Mouse (Mus musculus) heart, adult 9 months (tissue): ENCODE measurements around the gene Meis2.
A peak's percentile ranks its signal among the peaks of the same experiment; 100 is the strongest.

ENCODE experiments used
- DNase-seq, 2 experiments: peaks; one replicate each; pipeline ENCODE4 v3.0.0; 2022; ENCODE audit warnings: low spot score in 2 of 2

Meis2 gene

DNA sequence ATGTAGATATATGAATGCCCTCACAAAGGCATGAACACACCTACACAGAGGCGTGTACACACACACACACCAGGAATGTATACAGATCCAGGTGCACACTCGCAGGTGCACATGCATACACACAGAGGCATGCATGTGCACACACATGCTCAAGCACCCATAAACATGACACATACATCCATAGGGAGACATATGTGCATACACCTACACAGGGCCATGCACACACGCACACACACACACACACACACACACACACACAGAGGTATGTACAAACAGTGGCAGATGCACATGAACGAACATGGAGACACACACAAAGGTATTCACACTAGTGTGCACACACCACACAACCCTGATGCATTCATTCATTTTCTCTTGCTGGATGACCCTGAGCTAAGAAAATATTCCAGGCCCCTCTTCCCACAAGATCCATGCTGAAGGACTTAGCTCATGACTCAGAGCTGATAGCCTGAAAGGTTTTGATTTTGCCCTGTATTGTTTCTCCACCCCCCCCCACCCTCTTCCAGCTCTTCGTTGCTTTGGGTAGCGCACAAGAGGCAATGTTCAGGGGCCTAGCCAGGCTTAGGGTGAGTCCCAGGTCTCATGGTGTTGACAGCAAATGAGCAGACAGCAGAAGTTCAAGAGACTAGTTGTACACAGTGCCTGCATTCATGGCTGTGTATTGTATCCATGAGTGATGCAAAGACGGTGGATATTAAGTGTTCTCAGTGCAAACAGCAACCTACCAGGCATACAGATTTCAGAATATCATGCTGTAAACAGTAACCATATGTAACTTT lies 116.8 kb downstream of the Meis2 start:
- no peak for DNase-seq

GRCm38 (mm10) chr2:115947714-115948226 lies 117.9 kb downstream of the Meis2 start:
- no peak for DNase-seq

- DNase-seq: no peak
Measured at GRCm38 (mm10) chr2:115943044-115943443, 122.6 kb downstream of the Meis2 start.

GRCm38 (mm10) chr2:115939849-115940248 lies 125.8 kb downstream of the Meis2 start:
- DNase-seq: no peak

DNA sequence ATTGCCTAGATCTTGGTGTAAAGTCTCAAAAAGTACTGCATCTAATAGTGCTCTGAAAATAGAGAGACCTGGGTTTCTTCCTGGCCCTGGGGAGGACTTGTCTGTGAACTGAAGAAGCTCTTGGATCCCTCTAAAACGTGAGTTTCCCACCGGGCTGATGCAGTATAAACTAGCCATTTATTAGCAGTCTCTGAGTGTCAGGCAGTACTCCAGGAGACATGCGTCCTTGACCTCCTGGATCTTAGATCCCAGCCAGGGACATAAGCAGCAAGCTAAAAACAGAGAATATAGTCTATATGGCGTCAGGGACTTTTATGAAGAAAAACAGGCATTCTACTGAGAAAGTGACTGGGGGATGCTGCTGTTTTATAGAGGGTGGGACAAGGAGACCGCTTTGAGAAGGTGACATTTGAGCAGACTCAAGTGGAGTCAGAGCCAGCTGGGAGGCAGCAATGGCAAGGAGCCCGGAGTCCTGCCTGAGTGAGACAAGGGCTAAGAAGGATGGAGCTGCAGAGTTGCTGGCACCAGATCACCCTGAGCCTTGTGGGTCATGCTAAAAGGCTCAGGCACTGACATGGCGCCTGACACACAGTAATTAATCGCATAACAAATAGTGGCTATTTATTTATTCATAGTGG lies 126.6 kb downstream of the Meis2 start:
- peak; percentile 42 to 65 for DNase-seq

- no peak for DNase-seq
Measured at GRCm38 (mm10) chr2:115938296-115938695, 127.3 kb downstream of the Meis2 start.

DNA sequence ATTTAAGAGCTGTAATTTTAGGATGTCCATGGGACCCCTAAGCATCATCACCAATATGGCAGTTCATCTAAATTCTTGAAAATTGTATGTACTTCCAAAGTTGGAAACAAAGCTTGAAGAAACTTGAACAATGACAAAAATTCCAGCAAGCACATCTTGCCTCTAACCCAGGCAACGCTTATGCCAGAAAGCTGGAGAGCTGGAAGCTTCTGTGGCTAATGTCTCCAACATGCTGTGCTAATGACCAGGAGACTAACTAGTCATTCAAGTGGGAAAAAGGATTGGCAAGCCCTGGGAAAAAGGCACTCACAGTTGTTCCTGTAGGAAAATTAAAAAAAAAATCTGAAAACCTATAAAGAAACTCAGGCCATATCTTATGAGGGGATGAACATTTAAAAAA lies 127.7 kb downstream of the Meis2 start:
- DNase-seq: no peak

DNA sequence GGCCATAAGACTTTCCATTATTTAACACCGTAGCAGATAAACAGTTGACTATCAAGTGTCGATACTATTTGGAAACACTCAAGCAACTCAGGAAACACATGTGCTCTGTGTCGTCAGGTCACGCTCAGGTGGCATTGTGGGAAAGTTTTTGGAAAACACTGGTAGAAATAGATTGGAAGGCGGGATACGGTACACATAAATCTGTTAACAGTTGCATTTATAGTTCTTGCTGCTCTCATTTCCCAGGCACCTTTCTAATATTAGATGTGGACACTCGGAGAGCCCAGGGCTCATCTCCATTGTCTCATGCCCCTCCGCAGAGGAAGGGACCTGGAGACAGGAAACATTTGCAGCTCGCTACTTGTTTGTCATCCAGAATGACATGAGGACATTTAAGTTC lies 128.9 kb downstream of the Meis2 start:
- no peak for DNase-seq

- no peak for DNase-seq
Measured at GRCm38 (mm10) chr2:115934299-115934698, 131.3 kb downstream of the Meis2 start.

DNA sequence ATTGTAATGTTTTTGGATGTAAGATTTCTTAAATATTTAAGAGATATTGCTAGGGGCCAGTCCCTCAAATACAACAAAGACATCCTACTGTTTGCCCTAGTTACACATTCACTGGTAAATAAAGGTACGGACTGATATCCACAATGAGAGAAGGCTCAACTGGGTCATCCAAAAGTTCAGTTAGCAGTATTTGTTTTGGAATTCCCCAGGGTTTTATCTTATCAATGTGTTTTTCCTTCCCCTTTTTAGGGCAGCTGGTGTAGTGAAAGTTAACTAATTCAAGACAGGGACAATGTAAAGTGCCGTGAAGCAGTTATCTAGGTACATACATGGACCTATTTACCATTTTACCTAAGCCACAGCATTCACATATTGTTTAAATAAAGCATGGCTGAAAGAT lies 132.4 kb downstream of the Meis2 start:
- no peak for DNase-seq

DNA sequence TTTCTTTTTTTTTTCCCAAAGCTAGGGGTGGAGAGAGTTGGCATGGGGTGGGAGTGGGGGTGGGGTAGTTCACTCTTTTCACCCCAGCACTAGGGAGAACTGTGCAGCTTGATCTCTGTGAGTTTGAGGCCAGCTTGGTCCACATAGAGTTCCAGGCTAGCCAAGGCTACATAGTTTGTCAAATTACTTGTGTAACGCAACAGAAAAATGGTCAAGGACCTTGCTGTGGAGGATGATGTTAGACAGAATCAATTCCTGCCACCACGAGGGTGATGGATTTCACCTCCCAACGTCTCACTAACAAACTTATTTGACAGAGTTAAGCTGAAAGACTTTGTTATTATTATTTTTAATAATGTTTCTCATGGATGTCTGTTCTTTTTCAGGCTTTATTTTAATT lies 139.9 kb downstream of the Meis2 start:
- no peak for DNase-seq

DNA sequence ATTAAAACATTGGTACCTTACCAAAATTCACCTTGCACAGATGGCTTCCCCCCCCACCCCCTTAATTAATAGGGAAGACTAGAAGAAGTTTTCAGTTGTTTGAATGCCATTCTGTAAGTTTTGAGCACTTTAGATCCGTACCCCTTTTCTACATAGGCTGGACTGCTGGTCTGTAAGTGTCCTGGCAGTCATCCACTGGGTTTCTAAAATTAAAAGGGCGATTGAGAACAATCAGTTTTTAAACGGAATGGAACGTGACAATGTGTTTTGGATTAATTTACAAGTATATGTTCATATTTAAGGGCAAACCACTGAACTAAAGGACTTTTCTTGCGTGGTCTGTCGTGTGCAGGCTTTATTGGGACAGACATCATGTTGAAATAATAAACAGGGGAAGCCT lies 141.2 kb downstream of the Meis2 start:
- DNase-seq: no peak

DNA sequence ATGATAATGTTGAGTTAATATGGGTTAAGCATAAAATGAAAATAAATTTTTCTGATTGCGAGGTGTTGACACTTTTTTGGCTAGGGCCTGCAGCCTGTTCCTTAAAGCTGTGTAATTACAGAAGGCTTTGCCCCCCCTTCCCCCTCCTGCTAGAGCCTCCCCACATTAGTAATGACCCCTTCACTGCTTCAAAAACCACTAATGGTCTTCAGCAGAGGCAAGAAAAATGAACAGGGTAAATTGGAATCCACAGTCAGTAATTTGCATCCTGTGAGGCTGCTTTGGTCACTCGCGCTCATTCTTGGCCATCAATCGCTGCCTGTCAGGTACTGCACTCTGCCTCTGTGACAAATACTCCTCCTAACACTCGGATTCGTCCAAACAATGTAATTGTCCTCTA lies 142.4 kb downstream of the Meis2 start:
- DNase-seq: no peak

DNA sequence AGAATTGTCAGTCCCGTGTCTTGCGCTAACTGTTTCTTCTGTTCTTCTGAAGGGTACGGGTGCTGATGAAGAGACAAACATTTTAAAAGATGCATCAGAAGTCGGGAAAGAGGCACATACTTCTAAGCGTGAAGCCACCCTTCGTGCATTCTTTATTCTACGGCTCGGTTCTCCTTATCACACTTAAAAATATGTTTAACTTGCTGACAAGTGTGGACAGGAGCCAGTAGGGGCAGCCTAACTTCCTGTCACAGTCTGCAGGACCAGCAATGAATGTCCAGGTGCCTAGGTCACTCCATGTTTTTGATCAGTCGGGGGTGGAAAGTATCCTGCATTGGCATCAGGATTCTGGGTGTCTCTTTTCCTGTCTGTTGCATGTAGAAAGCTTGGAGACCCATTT lies 144.0 kb downstream of the Meis2 start:
- no peak for DNase-seq

- no peak for DNase-seq
Measured at GRCm38 (mm10) chr2:115920336-115920951, 145.2 kb downstream of the Meis2 start.

GRCm38 (mm10) chr2:115919141-115920071 lies 146.2 kb downstream of the Meis2 start:
- no peak for DNase-seq

- no peak for DNase-seq
Measured at GRCm38 (mm10) chr2:115918561-115918960, 147.1 kb downstream of the Meis2 start.

- no peak for DNase-seq
Measured at GRCm38 (mm10) chr2:115914539-115914938, 151.1 kb downstream of the Meis2 start.

DNA sequence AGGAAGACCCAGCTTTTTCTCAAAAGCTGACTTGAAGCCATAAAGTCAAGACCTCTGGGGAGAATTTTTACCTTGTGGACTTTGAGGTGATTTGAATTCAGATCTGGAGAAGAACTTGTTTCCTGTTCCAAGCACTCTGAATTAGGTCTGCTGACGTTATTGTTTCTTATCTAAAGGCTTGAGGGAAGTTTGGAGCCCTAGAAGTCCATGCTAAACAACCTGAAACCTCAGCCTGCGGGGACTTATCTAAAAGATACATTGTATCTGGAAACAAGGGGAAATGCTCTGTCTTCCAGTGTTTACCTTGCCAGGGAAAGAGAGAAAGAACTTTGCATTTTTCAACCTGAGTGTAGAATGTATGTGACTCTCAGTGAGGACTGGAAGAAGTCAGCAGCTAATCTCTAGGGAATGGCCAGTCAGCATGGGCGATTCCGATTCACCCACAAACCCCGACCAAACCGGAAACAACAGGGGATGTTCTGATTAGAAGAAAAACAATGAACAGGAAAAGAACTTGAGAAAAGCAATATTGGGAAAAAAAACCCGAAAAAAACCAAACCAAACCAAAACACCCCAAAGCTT lies 152.6 kb downstream of the Meis2 start:
- DNase-seq: no peak

DNA sequence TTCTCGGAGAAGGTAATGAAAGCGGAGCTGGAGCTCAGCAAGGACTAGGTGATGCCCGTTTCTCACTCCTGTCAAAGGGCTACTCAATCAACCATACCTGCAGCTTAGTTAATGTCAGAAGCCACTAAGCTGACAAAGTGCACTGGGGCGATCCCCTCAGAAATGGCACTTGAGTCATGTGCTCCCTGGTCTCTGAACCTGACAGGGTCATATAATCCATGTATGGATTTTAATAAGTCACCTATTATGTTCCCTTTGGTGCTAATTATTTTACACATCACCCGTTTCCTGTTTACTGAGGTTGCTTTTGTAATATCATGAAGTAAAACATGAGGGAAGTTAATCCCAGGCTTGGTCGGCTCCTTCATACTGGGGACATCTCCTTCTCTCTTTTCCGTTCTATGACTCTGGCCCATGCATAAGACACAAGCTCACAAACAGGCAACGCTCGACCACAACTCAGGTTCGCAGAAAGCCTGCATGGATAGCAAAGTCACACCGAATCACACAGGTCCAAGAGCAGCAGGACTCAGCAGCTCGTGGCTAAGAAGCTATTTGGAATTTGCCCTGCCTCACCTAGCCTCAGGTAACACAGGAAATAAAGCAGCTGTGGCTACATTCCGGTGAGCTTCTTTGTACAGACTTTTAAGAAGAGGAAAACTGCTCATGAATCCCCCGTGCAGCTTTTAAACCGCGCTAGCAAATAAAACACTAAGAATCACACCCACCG lies 153.6 kb downstream of the Meis2 start:
- DNase-seq: no peak

DNA sequence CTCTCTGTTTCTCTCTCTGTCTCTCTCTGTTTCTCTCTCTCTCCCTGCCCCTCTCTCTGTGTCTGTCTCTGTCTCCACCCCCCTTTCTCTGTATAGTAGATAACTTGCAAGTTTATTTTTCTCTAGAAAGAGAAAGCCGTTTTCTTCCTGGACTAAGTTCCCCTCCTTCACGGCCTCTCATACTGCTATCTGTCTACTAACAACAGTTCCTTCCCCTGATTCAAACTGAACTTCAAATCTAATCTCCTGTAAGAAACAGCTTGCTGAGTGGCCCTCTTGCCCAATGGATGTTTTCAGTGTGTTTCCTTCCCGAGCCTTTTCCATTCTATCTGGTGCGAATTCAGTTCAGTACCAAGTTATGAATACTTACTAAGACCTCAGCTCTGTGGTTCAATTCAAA lies 155.4 kb downstream of the Meis2 start:
- no peak for DNase-seq
